Mouse (Mus musculus) lung, embryonic 16.5 days (tissue): ENCODE measurements around the gene Acsl5. TPM values are rescaled to one million over a fixed set of nuclear protein-coding genes. Genes with fewer than 3 reads are reported as not detected.

Experiments
- ATAC-seq: fragments of 200-750 bp; cut with Nextera tagmentation; 2 replicates; pipeline ENCODE4 v1.8.0; 2017; ENCODE audit warnings: low read depth, mild to moderate bottlenecking, moderate library complexity
- H3K27ac ChIP-seq: fragments of 300-500 bp; sonication (generic); 2 replicates; pipeline ENCODE4 v1.5.1; 2014; ENCODE audit warnings: mild to moderate bottlenecking, control low read depth, low read length
- H3K27me3 ChIP-seq: fragments of 300-500 bp; sonication (generic); 2 replicates; pipeline ENCODE4 v1.6.1; 2014; ENCODE audit warnings: low read depth, low read length, mixed read lengths; ENCODE audit not compliant: control insufficient read depth, insufficient read depth
- H3K36me3 ChIP-seq: fragments of 300-500 bp; sonication (generic); 2 replicates; pipeline ENCODE4 v1.6.1; 2014; ENCODE audit warnings: low read length; ENCODE audit not compliant: control insufficient read depth, insufficient read depth
- H3K4me1 ChIP-seq: fragments of 300-500 bp; sonication (generic); replicated peaks from 2 replicates; pipeline ENCODE4 v1.6.1; 2014; ENCODE audit warnings: low read length, mixed read lengths; ENCODE audit not compliant: control insufficient read depth, insufficient read depth
- H3K4me2 ChIP-seq: fragments of 300-500 bp; sonication (generic); 2 replicates; pipeline ENCODE4 v1.6.1; 2014; ENCODE audit warnings: low read depth, low read length, control low read depth
- H3K4me3 ChIP-seq: fragments of 300-500 bp; sonication (generic); 2 replicates; pipeline ENCODE4 v1.5.1; 2014; ENCODE audit warnings: mild to moderate bottlenecking, low read length, control low read depth
- H3K9ac ChIP-seq: fragments of 300-500 bp; sonication (generic); 2 replicates; pipeline ENCODE4 v1.6.1; 2014; ENCODE audit warnings: low read length, control low read depth
- H3K9me3 ChIP-seq: fragments of 300-500 bp; sonication (generic); 2 replicates; pipeline ENCODE4 v1.6.1; 2016; ENCODE audit warnings: low read length; ENCODE audit not compliant: control insufficient read depth
- WGBS: fragments of 180-500 bp; shearing (Covaris S2); extraction: QIAGEN DNeasy Blood & Tissue Kit; methylation state at CpG from one replicate; pipeline ENCODE4 v1.1.7; 2014; 5-methylcytosine and 5-hydroxymethylcytosine counted together
- polyA plus RNA-seq: library from polyadenylated mRNA; unstranded; fragments of >200 nt; fragmentation: Nextera tagmentation; extraction: Ambion mirVana; gene quantifications from 2 replicates; pipeline ENCODE4 v1.2.1, GENCODE M21; 2015

Acsl5 gene
- polyA plus RNA-seq, 1 experiment from 2014 or later: 86.3 TPM

GRCm38 (mm10) chr19:55319521-55319920 is 67.8 kb downstream of the Acsl5 start:
- Histone ChIP-seq H3K9me3 (no peaks in the 10 kb centered on the region), H3K27ac (no peak overlapping the region), H3K4me1 (peaks cover 11% of the 10 kb centered on the region), H3K36me3 (no peaks in the 10 kb centered on the region), H3K9ac (no peak overlapping the region), H3K4me2 (no peak overlapping the region), H3K27me3 (no peaks in the 10 kb centered on the region), H3K4me3 (no peak overlapping the region)
- WGBS: 63% methylated on average over 5 of the region's 5 CpGs
- no peak for ATAC-seq

- H3K4me3 ChIP-seq: no peak overlapping the region
- 86% methylated on average over 8 of the region's 8 CpGs for WGBS
- H3K9me3 ChIP-seq: no peaks in the 10 kb centered on the region
- H3K36me3 ChIP-seq: no peaks in the 10 kb centered on the region
- no peaks in the 10 kb centered on the region for H3K4me1 ChIP-seq
- no peak for ATAC-seq
- H3K9ac ChIP-seq: no peak overlapping the region
- H3K27me3 ChIP-seq: no peaks in the 10 kb centered on the region
- no peak overlapping the region for H3K4me2 ChIP-seq
- no peak overlapping the region for H3K27ac ChIP-seq
Observed at GRCm38 (mm10) chr19:55322604-55323003, 70.9 kb downstream of the Acsl5 start.

GRCm38 (mm10) chr19:55327510-55327909 is 75.8 kb downstream of the Acsl5 start:
- no peak for ATAC-seq
- Histone ChIP-seq H3K36me3 (peaks cover 6% of the 10 kb centered on the region), H3K9ac (no peak overlapping the region), H3K4me1 (no peaks in the 10 kb centered on the region), H3K4me2 (no peak overlapping the region), H3K9me3 (no peaks in the 10 kb centered on the region), H3K27ac (no peak overlapping the region), H3K27me3 (no peaks in the 10 kb centered on the region), H3K4me3 (no peak overlapping the region)
- WGBS: 83% methylated on average over 4 of the region's 4 CpGs

- no peak overlapping the region for H3K4me3 ChIP-seq
- H3K9me3 ChIP-seq: no peaks in the 10 kb centered on the region
- H3K4me2 ChIP-seq: no peak overlapping the region
- H3K4me1 ChIP-seq: no peaks in the 10 kb centered on the region
- WGBS: 86% methylated on average over 5 of the region's 5 CpGs
- no peak overlapping the region for H3K27ac ChIP-seq
- H3K36me3 ChIP-seq: peaks cover 6% of the 10 kb centered on the region
- no peak overlapping the region for H3K9ac ChIP-seq
- no peaks in the 10 kb centered on the region for H3K27me3 ChIP-seq
- ATAC-seq: no peak
Observed at GRCm38 (mm10) chr19:55331776-55332175, 80.0 kb downstream of the Acsl5 start.

GRCm38 (mm10) chr19:55332641-55333268 is 81.0 kb downstream of the Acsl5 start:
- no peaks in the 10 kb centered on the region for H3K27me3 ChIP-seq
- no peaks in the 10 kb centered on the region for H3K4me1 ChIP-seq
- WGBS: 89% methylated on average over 8 of the region's 8 CpGs
- H3K4me2 ChIP-seq: no peak overlapping the region
- no peaks in the 10 kb centered on the region for H3K9me3 ChIP-seq
- H3K36me3 ChIP-seq: peaks cover 6% of the 10 kb centered on the region
- H3K9ac ChIP-seq: no peak overlapping the region
- H3K4me3 ChIP-seq: no peak overlapping the region
- peak; percentile 71 for ATAC-seq
- no peak overlapping the region for H3K27ac ChIP-seq

- H3K27me3 ChIP-seq: no peaks in the 10 kb centered on the region
- ATAC-seq: no peak
- WGBS: 91% methylated on average over 1 of the region's 1 CpGs
Observed at GRCm38 (mm10) chr19:55335881-55336280, 84.1 kb downstream of the Acsl5 start.

GRCm38 (mm10) chr19:55336441-55336840 is 84.7 kb downstream of the Acsl5 start:
- Histone ChIP-seq H3K4me1 (no peaks in the 10 kb centered on the region), H3K4me3 (no peak overlapping the region), H3K27me3 (no peaks in the 10 kb centered on the region), H3K9me3 (no peaks in the 10 kb centered on the region), H3K9ac (no peak overlapping the region), H3K36me3 (no peaks in the 10 kb centered on the region), H3K4me2 (no peak overlapping the region), H3K27ac (no peak overlapping the region)
- WGBS: 69% methylated on average over 12 of the region's 12 CpGs
- ATAC-seq: peak; percentile 74

More at GRCm38 (mm10) chr19:55335881-55336280, 84.1 kb downstream of the Acsl5 start:
- Histone ChIP-seq H3K36me3 (no peaks in the 10 kb centered on the region), H3K4me3 (no peak overlapping the region), H3K4me1 (no peaks in the 10 kb centered on the region), H3K27ac (no peak overlapping the region), H3K4me2 (no peak overlapping the region), H3K9ac (no peak overlapping the region), H3K9me3 (no peaks in the 10 kb centered on the region)

- Histone ChIP-seq H3K36me3 (no peaks in the 10 kb centered on the region), H3K4me3 (no peak overlapping the region), H3K27ac (no peak overlapping the region), H3K9me3 (no peaks in the 10 kb centered on the region), H3K27me3 (no peaks in the 10 kb centered on the region), H3K4me2 (no peak overlapping the region), H3K9ac (no peak overlapping the region), H3K4me1 (no peaks in the 10 kb centered on the region)
- 73% methylated on average over 9 of the region's 9 CpGs for WGBS
- no peak for ATAC-seq
Observed at GRCm38 (mm10) chr19:55337066-55337465, 85.3 kb downstream of the Acsl5 start.

- ATAC-seq: no peak
- 84% methylated on average over 10 of the region's 10 CpGs for WGBS
- no peak overlapping the region for H3K4me3 ChIP-seq
Observed at GRCm38 (mm10) chr19:55337664-55338063, 85.9 kb downstream of the Acsl5 start.

GRCm38 (mm10) chr19:55340521-55340920 is 88.8 kb downstream of the Acsl5 start:
- WGBS: 88% methylated on average over 6 of the region's 6 CpGs
- Histone ChIP-seq H3K4me2 (no peak overlapping the region), H3K27me3 (no peaks in the 10 kb centered on the region), H3K36me3 (no peaks in the 10 kb centered on the region), H3K9ac (no peak overlapping the region), H3K27ac (no peak overlapping the region), H3K4me3 (no peak overlapping the region), H3K4me1 (no peaks in the 10 kb centered on the region), H3K9me3 (no peaks in the 10 kb centered on the region)
- no peak for ATAC-seq

More at GRCm38 (mm10) chr19:55337664-55338063, 85.9 kb downstream of the Acsl5 start:
- H3K4me1 ChIP-seq: no peaks in the 10 kb centered on the region
- H3K36me3 ChIP-seq: no peaks in the 10 kb centered on the region
- H3K27me3 ChIP-seq: no peaks in the 10 kb centered on the region
- no peaks in the 10 kb centered on the region for H3K9me3 ChIP-seq
- H3K27ac ChIP-seq: no peak overlapping the region
- H3K9ac ChIP-seq: no peak overlapping the region
- no peak overlapping the region for H3K4me2 ChIP-seq
